Mouse (Mus musculus): ENCODE measurements around the gene Lamtor4.

DNA sequence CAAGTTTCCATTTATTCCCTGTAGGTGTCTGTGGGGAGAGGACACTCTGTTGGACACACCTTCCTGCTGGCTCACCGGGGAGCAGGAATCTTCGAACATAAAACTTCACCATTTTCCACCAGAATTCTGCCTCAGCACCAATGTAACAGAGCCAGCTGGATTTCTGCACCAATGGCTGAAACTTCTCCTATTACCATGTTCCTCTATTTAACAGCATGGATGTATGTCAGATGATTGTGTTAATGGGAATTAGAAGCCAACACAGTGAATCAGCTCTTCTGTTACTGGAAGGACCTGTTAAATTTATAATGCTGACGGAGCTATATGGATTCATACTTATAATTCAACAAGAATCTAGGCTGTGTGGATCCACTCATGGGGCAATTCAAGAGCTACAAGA, 25.8 kb upstream of the Lamtor4 start:
- TF ChIP-seq GATA1 (IDR thresholded peaks at IDR 0.05; ENCODE audit: low read length) (no peak), TAL1 (IDR thresholded peaks at IDR 0.05; ENCODE audit: low read length) (no peak)
